Mouse (Mus musculus): ENCODE measurements around the gene Lrrc42.

DNA sequence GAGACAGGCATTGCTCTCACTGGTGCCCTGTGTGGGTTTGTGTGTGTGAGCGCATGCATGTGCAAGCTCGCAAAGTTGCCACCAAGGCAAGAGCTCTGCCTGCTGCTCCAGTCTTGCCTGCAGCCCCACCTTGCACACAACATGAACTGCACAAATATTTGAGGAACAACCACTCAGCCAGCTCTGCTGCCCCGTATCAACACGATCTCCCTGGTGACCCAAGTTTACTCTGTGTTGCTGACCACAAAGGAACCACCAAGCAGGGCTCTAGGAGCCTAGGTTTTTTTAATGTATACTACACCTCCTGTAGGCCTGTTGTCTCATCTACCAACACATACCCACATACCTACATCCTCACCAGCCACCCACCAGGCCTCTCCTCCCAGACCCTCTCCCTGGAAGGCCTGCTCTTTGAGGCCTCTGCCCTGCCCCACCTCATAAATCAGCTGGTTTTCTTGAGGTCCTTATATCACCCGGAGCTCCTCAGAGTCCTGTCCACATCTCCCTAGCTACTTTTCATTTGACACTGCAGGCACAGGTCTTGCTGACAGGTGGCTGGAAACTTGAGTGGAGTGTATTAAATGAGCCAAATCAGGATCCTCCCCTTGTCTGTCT is 42.7 kb downstream of the Lrrc42 start:
- TF ChIP-seq GATA1 (IDR thresholded peaks at IDR 0.05; ENCODE audit: low read length) (no peak), TAL1 (IDR thresholded peaks at IDR 0.05; ENCODE audit: low read length) (no peak)

Data from erythroblast, embryonic 14.5 days (primary cell).